Mouse (Mus musculus): ENCODE data around the gene Insrr.

GRCm38 (mm10) chr3:87755964-87756363 lies 40.8 kb upstream of the Insrr start:
- TF ChIP-seq CTCF (IDR thresholded peaks at IDR 0.05; ENCODE audit: extremely low read depth, insufficient read depth, insufficient read length, insufficient replicate concordance) = peak; percentile 97
- no peak for TF ChIP-seq POLR2A (IDR thresholded peaks at IDR 0.05; ENCODE audit: low read depth, low read length)
